Mouse (Mus musculus): ENCODE results near the gene Cpeb3. TPM values are rescaled to one million over a fixed set of nuclear protein-coding genes. Genes with fewer than 3 reads are reported as not detected.
A peak's percentile ranks its signal among the peaks of the same experiment; 100 is the strongest.

Gene Cpeb3
- total RNA-seq, 1 experiment, result 1.8 TPM

DNA sequence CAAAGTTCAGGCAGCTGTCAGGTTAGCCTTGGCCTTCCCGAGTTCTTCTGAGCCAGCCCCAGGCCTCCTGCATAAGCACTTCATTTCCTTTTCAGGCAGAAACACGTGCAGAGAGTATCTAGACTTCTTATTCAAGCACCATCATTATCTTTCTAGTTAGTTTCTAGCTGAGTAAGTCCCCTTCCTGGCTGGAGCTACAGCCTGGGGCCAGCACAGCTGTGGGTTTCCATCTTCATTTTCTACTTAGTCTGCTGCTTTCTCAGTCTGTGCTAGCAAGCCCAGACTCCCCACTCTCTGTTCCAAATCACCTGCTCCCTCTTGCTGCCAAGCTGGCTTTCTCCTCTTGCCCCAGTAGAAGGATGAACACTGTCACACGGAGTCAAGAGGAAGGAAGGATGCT, 38.5 kb upstream of the Cpeb3 start:
- no peak overlapping the region for H3K4me3 ChIP-seq (ENCODE audit: insufficient read depth in 1 of 2, low read depth in 1 of 2, low read length in 2 of 2, poor library complexity in 1 of 2, severe bottlenecking in 1 of 2)
- no peaks in the 10 kb centered on the region for H3K36me3 ChIP-seq (ENCODE audit: control insufficient read depth, insufficient read depth, low read length, poor library complexity, severe bottlenecking)
- no peaks in the 10 kb centered on the region for H3K9me3 ChIP-seq (ENCODE audit: control insufficient read depth, insufficient read depth, low read depth, low read length)
- TF ChIP-seq MAFK (IDR thresholded peaks at IDR 0.05; ENCODE audit: insufficient read depth, low read depth, low read length), result no peak
- no peak for TF ChIP-seq CHD2 (IDR thresholded peaks at IDR 0.05; ENCODE audit: low read depth, low read length)
- no peak for TF ChIP-seq HCFC1 (IDR thresholded peaks at IDR 0.05; ENCODE audit: borderline replicate concordance, insufficient read depth, low read length)
- no peak for TF ChIP-seq ZNF384 (IDR thresholded peaks at IDR 0.05; ENCODE audit: low read depth, low read length)
- TF ChIP-seq ZC3H11A (IDR thresholded peaks at IDR 0.05; ENCODE audit: borderline replicate concordance, low read depth, low read length), result no peak
- no peak for DNase-seq (ENCODE audit: low read depth, low spot score)
- H3K9ac ChIP-seq (ENCODE audit: insufficient read depth, low read depth, low read length, poor library complexity, severe bottlenecking), result no peak overlapping the region
- H3K27ac ChIP-seq (ENCODE audit: insufficient read depth, low read depth, low read length, poor library complexity, severe bottlenecking), result no peak overlapping the region
- in situ Hi-C loops (cut with MboI; ENCODE audit: low sequenced_read_pairs in 2 of 2, unreplicated experiment in 2 of 2), result no loop called here
- peaks cover 0 to under 1% of the 10 kb centered on the region in 2 experiments; a peak in 1 of 4 replicates for H3K4me1 ChIP-seq (ENCODE audit: control insufficient read depth in 2 of 2, insufficient read depth in 2 of 2, low read length in 2 of 2, poor library complexity in 1 of 2)

DNA sequence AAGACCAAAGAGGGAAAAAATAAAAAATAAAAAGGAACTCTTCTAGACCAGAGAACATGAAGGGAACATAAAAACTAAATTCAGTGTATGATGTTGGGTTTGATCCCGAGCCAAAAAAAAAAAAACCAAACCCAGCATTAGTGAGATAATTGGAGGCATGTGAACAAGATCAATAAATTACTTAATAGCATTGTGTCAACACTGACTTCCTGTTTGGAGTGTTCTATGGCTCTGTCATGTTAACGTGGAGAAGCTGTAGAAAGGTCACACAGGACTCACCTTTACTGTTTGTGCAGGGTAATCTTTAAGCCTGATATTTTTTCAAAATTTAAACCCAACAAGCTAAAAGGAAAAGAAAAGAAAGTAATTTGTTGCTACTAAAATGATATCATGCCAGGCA, 34.3 kb upstream of the Cpeb3 start:
- Histone ChIP-seq H3K27ac (ENCODE audit: insufficient read depth, low read depth, low read length, poor library complexity, severe bottlenecking) (no peak overlapping the region), H3K9ac (ENCODE audit: insufficient read depth, low read depth, low read length, poor library complexity, severe bottlenecking) (no peak overlapping the region), H3K4me1 (ENCODE audit: control insufficient read depth in 2 of 2, insufficient read depth in 2 of 2, low read length in 2 of 2, poor library complexity in 1 of 2) (peaks cover 0 to 2% of the 10 kb centered on the region in 2 experiments; a peak in 3 of 4 replicates), H3K4me3 (ENCODE audit: insufficient read depth in 1 of 2, low read depth in 1 of 2, low read length in 2 of 2, poor library complexity in 1 of 2, severe bottlenecking in 1 of 2) (no peak overlapping the region), H3K9me3 (ENCODE audit: control insufficient read depth, insufficient read depth, low read depth, low read length) (no peaks in the 10 kb centered on the region), H3K36me3 (ENCODE audit: control insufficient read depth, insufficient read depth, low read length, poor library complexity, severe bottlenecking) (no peaks in the 10 kb centered on the region)
- in situ Hi-C loops (cut with MboI; ENCODE audit: low sequenced_read_pairs in 2 of 2, unreplicated experiment in 2 of 2), result no loop called here
- TF ChIP-seq ZC3H11A (IDR thresholded peaks at IDR 0.05; ENCODE audit: borderline replicate concordance, low read depth, low read length), result no peak
- TF ChIP-seq CHD2 (IDR thresholded peaks at IDR 0.05; ENCODE audit: low read depth, low read length), result no peak
- TF ChIP-seq MAFK (IDR thresholded peaks at IDR 0.05; ENCODE audit: insufficient read depth, low read depth, low read length), result no peak
- no peak for TF ChIP-seq ZNF384 (IDR thresholded peaks at IDR 0.05; ENCODE audit: low read depth, low read length)
- no peak for TF ChIP-seq HCFC1 (IDR thresholded peaks at IDR 0.05; ENCODE audit: borderline replicate concordance, insufficient read depth, low read length)
- no peak for DNase-seq (ENCODE audit: low read depth, low spot score)

DNA sequence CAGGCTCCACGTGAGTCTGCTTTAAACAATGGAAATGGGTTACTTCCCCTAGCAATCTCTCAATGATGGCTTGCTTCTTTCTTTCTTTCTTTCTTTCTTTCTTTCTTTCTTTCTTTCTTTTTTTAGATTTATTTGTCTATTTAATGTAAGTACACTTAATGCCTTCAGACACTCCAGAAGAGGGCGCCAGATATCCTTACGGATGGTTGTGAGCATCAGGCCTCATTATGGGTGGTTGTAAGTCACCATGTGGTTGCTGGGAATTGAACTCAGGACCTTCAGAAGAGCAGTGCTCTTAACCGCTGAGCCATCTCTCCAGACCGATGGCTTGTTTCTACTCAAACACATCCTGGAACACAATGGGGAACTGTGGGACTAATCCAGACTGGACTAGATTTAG, 32.8 kb upstream of the Cpeb3 start:
- Histone ChIP-seq H3K9me3 (ENCODE audit: control insufficient read depth, insufficient read depth, low read depth, low read length) (no peaks in the 10 kb centered on the region), H3K27ac (ENCODE audit: insufficient read depth, low read depth, low read length, poor library complexity, severe bottlenecking) (no peak overlapping the region), H3K4me1 (ENCODE audit: control insufficient read depth in 2 of 2, insufficient read depth in 2 of 2, low read length in 2 of 2, poor library complexity in 1 of 2) (peaks cover 0 to 2% of the 10 kb centered on the region in 2 experiments; a peak in 3 of 4 replicates), H3K4me3 (ENCODE audit: insufficient read depth in 1 of 2, low read depth in 1 of 2, low read length in 2 of 2, poor library complexity in 1 of 2, severe bottlenecking in 1 of 2) (no peak overlapping the region), H3K36me3 (ENCODE audit: control insufficient read depth, insufficient read depth, low read length, poor library complexity, severe bottlenecking) (no peaks in the 10 kb centered on the region), H3K9ac (ENCODE audit: insufficient read depth, low read depth, low read length, poor library complexity, severe bottlenecking) (no peak overlapping the region)
- in situ Hi-C loops (cut with MboI; ENCODE audit: low sequenced_read_pairs in 2 of 2, unreplicated experiment in 2 of 2), result no loop called here
- DNase-seq (ENCODE audit: low read depth, low spot score), result no peak
- TF ChIP-seq MAFK (IDR thresholded peaks at IDR 0.05; ENCODE audit: insufficient read depth, low read depth, low read length), result no peak
- TF ChIP-seq HCFC1 (IDR thresholded peaks at IDR 0.05; ENCODE audit: borderline replicate concordance, insufficient read depth, low read length), result no peak
- no peak for TF ChIP-seq ZC3H11A (IDR thresholded peaks at IDR 0.05; ENCODE audit: borderline replicate concordance, low read depth, low read length)
- no peak for TF ChIP-seq ZNF384 (IDR thresholded peaks at IDR 0.05; ENCODE audit: low read depth, low read length)
- no peak for TF ChIP-seq CHD2 (IDR thresholded peaks at IDR 0.05; ENCODE audit: low read depth, low read length)

DNA sequence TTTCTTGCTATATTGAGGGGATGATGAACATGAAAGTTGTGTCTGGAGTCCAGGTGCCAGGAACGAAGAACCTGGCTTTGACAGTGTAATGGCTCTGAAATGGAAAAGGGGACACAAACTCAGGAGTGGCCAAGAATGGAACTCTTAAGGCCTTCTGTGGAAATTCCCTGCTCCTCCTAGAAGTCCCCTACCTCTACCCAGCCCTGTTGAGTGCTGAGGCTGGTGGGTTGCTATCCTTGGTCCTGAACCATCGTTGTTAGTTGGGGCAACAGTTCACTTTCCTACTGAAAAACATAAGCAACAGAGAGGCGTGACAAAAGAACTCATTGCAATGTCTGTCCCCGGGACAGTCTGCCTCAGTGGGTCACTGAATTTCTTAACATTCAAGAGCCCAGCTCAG, 30.7 kb upstream of the Cpeb3 start:
- Histone ChIP-seq H3K4me1 (ENCODE audit: control insufficient read depth in 2 of 2, insufficient read depth in 2 of 2, low read length in 2 of 2, poor library complexity in 1 of 2) (peaks cover 0 to 2% of the 10 kb centered on the region in 2 experiments; a peak in 3 of 4 replicates), H3K9me3 (ENCODE audit: control insufficient read depth, insufficient read depth, low read depth, low read length) (no peaks in the 10 kb centered on the region), H3K9ac (ENCODE audit: insufficient read depth, low read depth, low read length, poor library complexity, severe bottlenecking) (no peak overlapping the region), H3K27ac (ENCODE audit: insufficient read depth, low read depth, low read length, poor library complexity, severe bottlenecking) (no peak overlapping the region), H3K36me3 (ENCODE audit: control insufficient read depth, insufficient read depth, low read length, poor library complexity, severe bottlenecking) (no peaks in the 10 kb centered on the region), H3K4me3 (ENCODE audit: insufficient read depth in 1 of 2, low read depth in 1 of 2, low read length in 2 of 2, poor library complexity in 1 of 2, severe bottlenecking in 1 of 2) (no peak overlapping the region)
- DNase-seq (ENCODE audit: low read depth, low spot score), result peak; percentile 60
- TF ChIP-seq HCFC1 (IDR thresholded peaks at IDR 0.05; ENCODE audit: borderline replicate concordance, insufficient read depth, low read length) (no peak), CHD2 (IDR thresholded peaks at IDR 0.05; ENCODE audit: low read depth, low read length) (no peak), ZC3H11A (IDR thresholded peaks at IDR 0.05; ENCODE audit: borderline replicate concordance, low read depth, low read length) (no peak), MAFK (IDR thresholded peaks at IDR 0.05; ENCODE audit: insufficient read depth, low read depth, low read length) (no peak), ZNF384 (IDR thresholded peaks at IDR 0.05; ENCODE audit: low read depth, low read length) (no peak)
- in situ Hi-C loops (cut with MboI; ENCODE audit: low sequenced_read_pairs in 2 of 2, unreplicated experiment in 2 of 2), result no loop called here

DNA sequence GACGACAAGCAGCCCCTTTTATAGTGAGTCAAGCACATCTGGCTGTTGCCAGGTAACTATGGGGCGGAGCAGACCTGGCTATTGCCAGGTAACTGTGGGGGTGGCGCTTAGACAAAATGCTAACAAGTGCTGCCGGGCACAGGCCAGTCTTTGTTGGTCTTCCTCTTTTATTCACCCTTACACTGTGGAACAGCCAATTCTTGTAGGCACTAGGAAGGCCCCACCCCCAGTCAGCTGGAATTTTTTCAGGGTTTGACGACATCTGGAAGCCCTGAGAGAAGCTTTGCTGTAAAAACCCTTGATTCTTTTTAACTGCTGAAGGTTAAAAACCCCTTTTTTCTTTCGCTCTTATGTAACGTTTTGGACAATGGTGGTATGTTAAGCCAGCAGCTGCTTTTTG, 30.2 kb upstream of the Cpeb3 start:
- Histone ChIP-seq H3K36me3 (ENCODE audit: control insufficient read depth, insufficient read depth, low read length, poor library complexity, severe bottlenecking) (no peaks in the 10 kb centered on the region), H3K9ac (ENCODE audit: insufficient read depth, low read depth, low read length, poor library complexity, severe bottlenecking) (no peak overlapping the region), H3K4me3 (ENCODE audit: insufficient read depth in 1 of 2, low read depth in 1 of 2, low read length in 2 of 2, poor library complexity in 1 of 2, severe bottlenecking in 1 of 2) (no peak overlapping the region), H3K4me1 (ENCODE audit: control insufficient read depth in 2 of 2, insufficient read depth in 2 of 2, low read length in 2 of 2, poor library complexity in 1 of 2) (peaks cover 0 to 2% of the 10 kb centered on the region in 2 experiments; a peak in 3 of 4 replicates), H3K27ac (ENCODE audit: insufficient read depth, low read depth, low read length, poor library complexity, severe bottlenecking) (no peak overlapping the region), H3K9me3 (ENCODE audit: control insufficient read depth, insufficient read depth, low read depth, low read length) (no peaks in the 10 kb centered on the region)
- in situ Hi-C loops (cut with MboI; ENCODE audit: low sequenced_read_pairs in 2 of 2, unreplicated experiment in 2 of 2), result no loop called here
- DNase-seq (ENCODE audit: low read depth, low spot score), result no peak
- TF ChIP-seq MAFK (IDR thresholded peaks at IDR 0.05; ENCODE audit: insufficient read depth, low read depth, low read length), result no peak
- TF ChIP-seq HCFC1 (IDR thresholded peaks at IDR 0.05; ENCODE audit: borderline replicate concordance, insufficient read depth, low read length), result no peak
- TF ChIP-seq CHD2 (IDR thresholded peaks at IDR 0.05; ENCODE audit: low read depth, low read length), result no peak
- no peak for TF ChIP-seq ZC3H11A (IDR thresholded peaks at IDR 0.05; ENCODE audit: borderline replicate concordance, low read depth, low read length)
- no peak for TF ChIP-seq ZNF384 (IDR thresholded peaks at IDR 0.05; ENCODE audit: low read depth, low read length)

Measured in ES-E14 (cell line).